Mouse (Mus musculus): ENCODE measurements around the gene Ryr3. TPM values are rescaled to one million over a fixed set of nuclear protein-coding genes. Genes with fewer than 3 reads are reported as not detected.

Gene Ryr3
- total and polyA plus RNA-seq, 3 experiments, result 0.33 TPM; not detected in 2

DNA sequence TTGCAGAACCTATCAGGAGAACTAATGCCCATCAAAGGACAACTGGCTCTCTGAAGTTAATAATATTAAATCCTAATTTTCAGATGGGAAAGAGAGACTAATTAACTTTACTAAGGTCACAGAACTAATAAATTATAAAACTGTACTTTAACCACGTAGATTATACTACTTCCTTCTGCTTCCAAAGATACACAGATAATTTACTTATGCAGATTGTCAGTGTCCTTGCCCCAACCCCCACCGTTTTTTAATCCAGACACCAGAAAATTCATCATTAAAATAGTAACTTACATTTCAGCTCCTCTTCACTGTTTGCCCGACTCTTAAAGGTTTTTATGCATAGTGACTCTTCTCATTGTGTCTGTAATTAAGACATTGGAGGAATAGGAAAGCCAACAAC, 621.1 kb downstream of the Ryr3 start:
- TF ChIP-seq GATA1 (IDR thresholded peaks at IDR 0.05; ENCODE audit: borderline replicate concordance, low read length) (no peak), TAL1 (conservative IDR thresholded peaks at IDR 0.05; ENCODE audit: low read depth, low read length) (no peak)
- no peaks in the 10 kb centered on the region for H3K9me3 ChIP-seq (replicated peaks)
- H3K36me3 ChIP-seq (replicated peaks), result no peaks in the 10 kb centered on the region
- peaks cover 4% of the 10 kb centered on the region; the same call in 1 of the 2 replicates for H3K4me1 ChIP-seq (ENCODE audit: insufficient read depth, low read depth, low read length)
- no peak for DNase-seq (ENCODE audit: low spot score)
- no peaks in the 10 kb centered on the region for H3K27me3 ChIP-seq (ENCODE audit: insufficient read depth, low read length)
- no peak overlapping the region for H3K4me3 ChIP-seq (ENCODE audit: low read depth, low read length)
- no peak for ATAC-seq (ENCODE audit: extremely low read depth, insufficient number of reproducible peaks, low FRiP score, poor library complexity, severe bottlenecking)

DNA sequence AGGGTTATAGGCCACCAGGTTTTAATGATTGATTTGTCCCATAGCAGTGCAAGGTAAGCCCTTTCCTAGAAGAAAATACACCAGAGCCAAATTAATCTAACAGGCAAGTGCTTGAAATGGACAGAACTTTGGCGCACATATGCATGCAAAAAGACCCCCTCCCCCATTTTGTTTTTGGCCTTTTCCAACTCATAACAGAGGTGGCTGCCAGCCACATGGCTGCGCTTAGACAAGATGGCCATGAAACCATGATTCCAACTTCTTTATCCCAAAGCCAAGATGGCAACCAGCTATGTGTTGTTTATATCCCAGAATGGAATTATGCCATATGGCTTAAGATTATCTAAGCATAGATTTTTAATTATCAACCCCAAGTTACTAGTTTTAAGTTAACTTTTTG, 623.1 kb downstream of the Ryr3 start:
- ATAC-seq (ENCODE audit: extremely low read depth, insufficient number of reproducible peaks, low FRiP score, poor library complexity, severe bottlenecking), result no peak
- no peaks in the 10 kb centered on the region for H3K27me3 ChIP-seq (ENCODE audit: insufficient read depth, low read length)

DNA sequence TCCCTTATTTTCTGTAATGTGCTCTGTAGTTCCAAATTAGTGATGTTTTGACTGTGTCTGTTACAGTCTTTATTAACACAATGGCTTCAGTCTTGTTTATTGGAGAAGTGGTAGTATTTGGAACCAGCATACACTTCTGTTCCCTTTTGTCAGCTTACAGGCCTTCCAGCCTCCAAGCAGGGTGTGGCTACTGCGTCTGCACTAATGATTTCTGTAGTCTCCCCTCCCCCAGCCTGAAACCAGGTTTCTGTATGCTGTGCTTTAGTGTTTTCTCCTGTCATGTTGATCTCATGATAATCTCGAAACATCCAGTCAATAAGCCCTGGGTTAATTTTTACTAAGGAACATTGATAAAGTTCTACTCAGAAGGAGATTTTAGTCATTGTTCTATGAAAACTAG, 623.6 kb downstream of the Ryr3 start:
- H3K27me3 ChIP-seq (ENCODE audit: insufficient read depth, low read length), result no peaks in the 10 kb centered on the region
- DNase-seq (ENCODE audit: low spot score) (no peak), ATAC-seq (ENCODE audit: extremely low read depth, insufficient number of reproducible peaks, low FRiP score, poor library complexity, severe bottlenecking) (peak; percentile 54; the same call in 1 of the 2 replicates)
- peaks cover 4% of the 10 kb centered on the region; the same call in 1 of the 2 replicates for H3K4me1 ChIP-seq (ENCODE audit: insufficient read depth, low read depth, low read length)
- no peaks in the 10 kb centered on the region for H3K9me3 ChIP-seq (replicated peaks)
- no peak overlapping the region for H3K4me3 ChIP-seq (ENCODE audit: low read depth, low read length)
- no peaks in the 10 kb centered on the region for H3K36me3 ChIP-seq (replicated peaks)
- TF ChIP-seq POLR2AphosphoS5 (IDR thresholded peaks at IDR 0.05; ENCODE audit: insufficient replicate concordance, low read depth, low read length), result no peak
- no peak for TF ChIP-seq CTCF (IDR thresholded peaks at IDR 0.05; ENCODE audit: low read depth, low read length)
- TF ChIP-seq GATA1 (IDR thresholded peaks at IDR 0.05; ENCODE audit: borderline replicate concordance, low read length), result no peak
- TF ChIP-seq GATA2 (IDR thresholded peaks at IDR 0.05; ENCODE audit: borderline replicate concordance, low read depth, low read length), result no peak

More for the DNA sequence above, 623.1 kb downstream of the Ryr3 start:
- Histone ChIP-seq H3K4me1 (ENCODE audit: insufficient read depth, low read depth, low read length) (peaks cover 4% of the 10 kb centered on the region; the same call in 1 of the 2 replicates), H3K36me3 (replicated peaks) (no peaks in the 10 kb centered on the region), H3K9me3 (replicated peaks) (no peaks in the 10 kb centered on the region), H3K4me3 (ENCODE audit: low read depth, low read length) (no peak overlapping the region)
- no peak for TF ChIP-seq POLR2AphosphoS5 (IDR thresholded peaks at IDR 0.05; ENCODE audit: insufficient replicate concordance, low read depth, low read length)
- no peak for TF ChIP-seq GATA2 (IDR thresholded peaks at IDR 0.05; ENCODE audit: borderline replicate concordance, low read depth, low read length)
- no peak for TF ChIP-seq CTCF (IDR thresholded peaks at IDR 0.05; ENCODE audit: low read depth, low read length)
- no peak for TF ChIP-seq TAL1 (conservative IDR thresholded peaks at IDR 0.05; ENCODE audit: low read depth, low read length)
- no peak for TF ChIP-seq GATA1 (IDR thresholded peaks at IDR 0.05; ENCODE audit: borderline replicate concordance, low read length)
- no peak for DNase-seq (ENCODE audit: low spot score)

DNA sequence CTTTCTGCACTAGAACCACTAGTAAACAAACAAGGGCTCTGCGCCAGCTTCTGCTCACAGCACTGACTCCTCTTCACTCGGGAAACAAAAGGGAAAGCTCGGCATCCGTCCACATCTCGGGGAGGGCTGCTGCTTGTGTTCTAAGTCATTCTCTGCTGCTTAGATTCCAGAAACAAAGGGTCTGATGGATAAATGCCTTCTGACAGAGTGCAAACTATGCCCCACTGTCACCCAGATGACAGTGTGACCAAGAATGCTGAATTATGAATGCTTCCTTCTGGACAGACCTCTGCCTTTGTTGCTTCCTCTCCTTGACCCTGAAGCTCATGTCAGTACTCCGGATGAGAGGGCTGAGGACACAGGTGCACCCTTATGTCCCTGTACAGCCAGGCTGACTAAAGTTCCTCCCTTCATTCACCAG, 625.4 kb downstream of the Ryr3 start:
- Histone ChIP-seq H3K36me3 (replicated peaks) (no peaks in the 10 kb centered on the region), H3K4me1 (ENCODE audit: insufficient read depth, low read depth, low read length) (peaks cover 4% of the 10 kb centered on the region; the same call in 1 of the 2 replicates), H3K4me3 (ENCODE audit: low read depth, low read length) (no peak overlapping the region), H3K27me3 (ENCODE audit: insufficient read depth, low read length) (no peaks in the 10 kb centered on the region), H3K9me3 (replicated peaks) (no peaks in the 10 kb centered on the region)
- TF ChIP-seq POLR2AphosphoS5 (IDR thresholded peaks at IDR 0.05; ENCODE audit: insufficient replicate concordance, low read depth, low read length), result no peak
- no peak for TF ChIP-seq TAL1 (conservative IDR thresholded peaks at IDR 0.05; ENCODE audit: low read depth, low read length)
- TF ChIP-seq GATA2 (IDR thresholded peaks at IDR 0.05; ENCODE audit: borderline replicate concordance, low read depth, low read length), result no peak
- DNase-seq (ENCODE audit: low spot score) (no peak), ATAC-seq (ENCODE audit: extremely low read depth, insufficient number of reproducible peaks, low FRiP score, poor library complexity, severe bottlenecking) (no peak)

DNA sequence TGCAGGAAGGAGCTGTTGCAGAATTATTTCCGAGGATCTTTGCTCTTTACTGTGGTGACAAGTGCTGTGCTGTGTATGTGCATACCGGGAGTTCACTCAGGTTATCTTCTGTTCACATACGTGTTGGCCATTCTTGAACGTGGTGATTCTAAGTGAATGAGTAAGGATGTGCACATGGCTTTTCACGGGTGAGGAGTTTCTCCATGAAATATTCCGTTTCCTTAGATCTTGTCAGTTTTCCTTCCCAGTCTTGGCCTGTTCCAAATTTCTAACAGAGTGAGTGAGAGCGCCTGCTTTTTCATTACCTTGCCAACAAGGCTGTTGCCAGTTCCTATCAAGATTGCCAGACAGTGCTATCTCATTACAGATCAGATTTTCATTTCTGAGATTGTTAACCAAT, 625.9 kb downstream of the Ryr3 start:
- Histone ChIP-seq H3K4me1 (ENCODE audit: insufficient read depth, low read depth, low read length) (peaks cover 4% of the 10 kb centered on the region; the same call in 1 of the 2 replicates), H3K36me3 (replicated peaks) (no peaks in the 10 kb centered on the region), H3K9me3 (replicated peaks) (no peaks in the 10 kb centered on the region), H3K4me3 (ENCODE audit: low read depth, low read length) (no peak overlapping the region), H3K27me3 (ENCODE audit: insufficient read depth, low read length) (no peaks in the 10 kb centered on the region)
- ATAC-seq (ENCODE audit: extremely low read depth, insufficient number of reproducible peaks, low FRiP score, poor library complexity, severe bottlenecking) (no peak), DNase-seq (ENCODE audit: low spot score) (no peak)
- TF ChIP-seq CTCF (IDR thresholded peaks at IDR 0.05; ENCODE audit: low read depth, low read length) (no peak), TAL1 (conservative IDR thresholded peaks at IDR 0.05; ENCODE audit: low read depth, low read length) (no peak), GATA2 (IDR thresholded peaks at IDR 0.05; ENCODE audit: borderline replicate concordance, low read depth, low read length) (no peak), POLR2AphosphoS5 (IDR thresholded peaks at IDR 0.05; ENCODE audit: insufficient replicate concordance, low read depth, low read length) (no peak), GATA1 (IDR thresholded peaks at IDR 0.05; ENCODE audit: borderline replicate concordance, low read length) (no peak)

Other genes with a start within 250 kb of the Ryr3 start
- not detected in 2 replicates for gene Tmco5b, start 68.6 kb upstream of the Ryr3 start, total RNA-seq (2014; fragmentation: Nextera tagmentation)
- not detected in 2 replicates for gene Tmco5b, start 68.6 kb upstream of the Ryr3 start, total RNA-seq (2017)
- not detected in 2 replicates for gene Tmco5b, start 68.6 kb upstream of the Ryr3 start, polyA plus RNA-seq (2012)
- gene Fmn1, start 110.6 kb upstream of the Ryr3 start, total RNA-seq (2014; fragmentation: Nextera tagmentation), result not detected in 2 replicates
- 0.06 and 0.11 TPM in 2 replicates for gene Fmn1, start 110.6 kb upstream of the Ryr3 start, total RNA-seq (2017)
- not detected in 2 replicates for gene Fmn1, start 110.6 kb upstream of the Ryr3 start, polyA plus RNA-seq (2012)

All from G1E (cell line).